Mouse (Mus musculus): ENCODE data around the gene Plppr3.
A peak's percentile ranks its signal among the peaks of the same experiment; 100 is the strongest.

The Plppr3 gene

DNA sequence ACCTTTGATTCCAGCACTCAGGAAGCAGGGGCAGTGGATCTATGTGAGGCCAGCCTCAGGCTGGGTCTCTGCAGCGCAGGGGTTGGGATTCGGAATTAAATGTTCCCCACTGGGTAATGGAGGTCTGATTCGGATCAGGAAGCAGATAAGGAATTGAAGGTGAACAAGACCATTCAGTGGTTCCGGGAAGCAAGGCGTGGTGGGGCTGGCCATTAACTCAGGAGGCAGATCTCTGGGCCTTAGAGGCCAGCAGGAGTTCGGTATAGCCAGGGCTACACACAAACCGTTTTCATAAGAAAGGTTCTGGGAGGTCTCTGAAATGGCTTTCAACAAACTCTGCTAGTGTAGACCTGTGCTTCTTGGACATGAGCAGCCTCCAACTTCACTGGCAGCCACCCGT lies 21.6 kb downstream of the Plppr3 start:
- no peak for DNase-seq (ENCODE audit: low read depth, low spot score)

DNA sequence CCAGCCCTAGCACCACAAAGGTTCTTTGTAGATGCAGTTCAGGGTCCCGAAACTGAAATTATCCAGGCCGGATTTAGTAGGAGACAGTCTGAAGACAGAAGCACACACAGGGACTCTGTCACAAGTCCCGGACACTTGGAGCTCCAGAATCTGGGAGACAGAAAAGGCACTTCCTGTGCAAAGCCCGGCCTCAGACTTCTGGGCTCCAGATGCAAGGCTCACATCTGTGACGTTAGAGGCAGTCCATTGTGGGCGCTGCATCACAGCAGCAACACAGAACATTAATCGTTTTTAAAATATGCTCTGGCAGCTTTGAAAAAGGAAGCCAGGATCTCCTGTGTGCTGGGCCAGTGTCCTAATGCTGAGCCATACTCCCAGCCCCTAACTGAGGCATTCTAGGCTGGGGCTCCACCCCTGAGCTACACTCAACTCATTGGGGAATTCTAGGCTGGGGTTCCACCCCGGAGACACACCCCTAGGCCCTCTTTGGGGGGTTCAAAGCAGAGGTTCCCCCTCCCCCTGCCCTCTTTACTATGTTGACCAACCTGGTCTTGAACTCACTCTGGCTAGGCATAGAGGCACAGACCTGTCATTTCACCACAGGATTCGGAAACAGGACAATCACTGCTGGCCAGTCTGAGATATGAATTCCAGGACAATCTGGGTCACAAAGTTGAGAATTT lies 22.2 kb downstream of the Plppr3 start:
- no peak for DNase-seq (ENCODE audit: low read depth, low spot score)

DNA sequence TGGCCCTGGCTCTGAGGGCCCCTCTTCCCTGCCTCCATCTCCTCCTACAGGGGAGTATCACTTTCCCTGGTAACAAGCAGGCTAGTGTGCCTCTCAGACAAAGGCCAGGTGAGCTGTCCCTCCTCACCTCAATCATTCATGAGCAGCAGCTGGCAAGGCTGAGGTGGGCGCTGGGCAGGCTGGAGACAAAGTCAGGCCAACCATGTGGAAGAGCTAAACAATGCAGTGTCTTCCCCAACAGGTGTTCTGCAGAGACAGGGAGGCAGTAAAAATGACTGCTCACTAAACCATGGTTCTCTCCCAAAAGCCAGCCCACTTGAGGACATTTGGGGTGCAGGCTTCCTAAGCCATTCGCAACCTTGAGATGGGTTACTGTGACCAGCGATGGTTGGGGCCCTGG lies 22.8 kb downstream of the Plppr3 start:
- DNase-seq (ENCODE audit: low read depth, low spot score): no peak

DNA sequence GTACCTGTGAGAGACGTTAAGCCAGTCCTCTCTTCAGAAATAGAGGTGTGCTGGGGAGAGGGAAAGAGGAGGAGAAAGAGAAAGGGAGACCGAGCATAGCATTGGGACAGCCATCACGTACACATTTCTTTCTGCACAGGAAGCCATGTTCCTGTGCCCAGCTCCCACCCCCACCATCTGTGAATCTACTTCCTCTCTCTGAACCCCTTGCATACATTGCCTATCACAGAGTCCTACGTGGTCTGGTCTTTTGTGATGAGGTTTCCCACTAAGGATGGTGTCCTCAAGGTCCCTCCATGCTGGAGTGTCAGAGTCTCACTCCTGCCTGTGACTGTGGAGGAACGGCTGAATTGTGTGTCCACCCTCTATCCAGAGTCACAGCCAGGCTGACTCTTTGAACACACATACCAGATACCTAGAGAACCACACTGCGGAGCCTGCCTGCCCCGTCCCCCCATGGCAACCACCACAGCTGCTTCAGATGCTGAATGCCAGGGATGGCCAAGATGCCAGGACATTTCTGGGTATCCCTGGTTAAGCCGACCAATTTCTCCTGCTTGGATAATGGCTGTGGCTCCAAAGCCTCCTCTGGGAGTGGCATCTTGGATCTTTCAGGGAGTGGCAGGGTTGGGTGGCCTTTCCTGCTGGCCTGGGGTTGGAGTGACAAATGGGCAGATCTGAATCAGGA lies 24.3 kb downstream of the Plppr3 start:
- DNase-seq (ENCODE audit: low read depth, low spot score): no peak

DNA sequence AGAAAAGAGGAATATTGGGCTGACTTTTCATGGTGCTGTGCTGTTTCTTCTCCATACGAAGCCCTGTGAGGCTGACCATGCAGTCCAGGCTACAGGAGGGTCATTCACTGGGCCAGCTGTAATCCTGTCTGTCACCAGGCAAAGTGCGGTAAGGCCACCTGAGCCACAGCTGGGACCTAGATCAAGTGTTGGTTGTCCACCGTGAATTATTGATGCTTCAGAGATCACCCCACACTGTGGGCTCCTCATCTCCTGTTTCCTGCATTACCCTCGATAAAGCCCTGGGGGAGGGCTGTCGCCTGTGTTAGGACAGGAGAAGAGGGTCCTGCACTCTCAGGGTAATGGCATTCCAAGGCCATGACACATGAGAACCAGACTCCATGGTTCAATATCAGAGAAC lies 27.9 kb downstream of the Plppr3 start:
- no peak for DNase-seq (ENCODE audit: low read depth, low spot score)

DNA sequence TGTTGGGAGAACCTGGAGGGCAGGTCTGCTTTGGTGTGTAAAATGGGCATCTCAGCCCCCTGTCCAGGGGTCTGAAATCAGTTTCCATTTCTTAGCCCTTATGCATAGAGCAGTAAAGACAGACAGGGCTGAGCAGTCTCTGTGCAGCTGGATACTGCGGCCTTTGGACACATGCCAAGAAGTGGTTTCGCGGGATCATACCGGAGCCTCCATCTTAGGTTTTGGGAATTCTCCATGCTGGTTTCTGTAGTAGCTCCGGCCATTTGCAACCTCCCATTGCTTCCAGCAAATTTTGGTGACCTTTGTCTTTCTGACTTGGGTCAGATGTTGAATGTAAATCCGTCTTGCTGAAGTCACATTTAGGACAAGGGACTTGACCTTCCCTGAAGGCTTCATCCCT lies 31.0 kb downstream of the Plppr3 start:
- no peak for DNase-seq (ENCODE audit: low read depth, low spot score)

- no peak for DNase-seq (ENCODE audit: low read depth, low spot score)
These were observed 32.1 kb downstream of the Plppr3 start for GRCm38 (mm10) chr10:79842322-79842721.

- DNase-seq (ENCODE audit: low read depth, low spot score): peak; percentile 64
These were observed 33.5 kb downstream of the Plppr3 start for GRCm38 (mm10) chr10:79840644-79841551.

- no peak for DNase-seq (ENCODE audit: low read depth, low spot score)
These were observed 34.3 kb downstream of the Plppr3 start for GRCm38 (mm10) chr10:79840091-79840490.

DNA sequence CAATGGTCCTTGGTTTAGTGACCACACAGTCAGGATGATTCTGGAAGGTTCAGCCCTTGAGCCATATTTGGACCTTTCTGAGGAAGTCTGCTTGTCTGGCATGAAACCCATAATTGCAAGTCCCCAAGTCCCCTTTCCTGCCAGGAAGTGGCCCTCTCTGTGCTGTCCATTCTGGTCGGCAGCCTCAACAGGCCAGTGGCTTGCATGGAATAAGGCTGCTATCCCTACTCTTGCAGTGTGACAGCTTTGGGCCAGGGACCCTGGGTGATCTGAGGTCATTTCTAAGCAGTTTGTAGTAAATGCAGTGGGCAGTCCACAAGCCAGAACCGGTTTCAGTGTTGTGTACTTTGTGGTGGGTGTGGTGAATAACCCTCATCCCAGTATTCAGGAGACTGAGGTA lies 36.3 kb downstream of the Plppr3 start:
- DNase-seq (ENCODE audit: low read depth, low spot score): no peak

DNA sequence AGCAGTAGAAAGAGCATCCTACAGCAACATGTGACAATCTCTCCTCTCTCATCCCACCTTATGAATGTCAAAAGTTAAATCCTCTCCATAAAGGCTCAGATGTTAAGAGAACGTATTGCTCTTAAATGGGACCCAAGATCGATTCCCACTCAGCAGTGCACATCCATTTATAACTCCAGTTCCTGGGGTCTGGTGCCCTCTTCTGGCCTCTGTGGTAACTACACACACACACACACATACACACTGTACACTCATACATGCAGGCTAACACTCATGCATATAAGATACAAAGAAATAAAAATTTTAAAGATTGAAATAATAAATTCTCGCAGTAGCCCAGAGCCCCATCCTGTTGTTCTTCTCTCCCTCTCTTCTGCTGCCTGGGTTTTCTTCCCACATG lies 37.5 kb downstream of the Plppr3 start:
- DNase-seq (ENCODE audit: low read depth, low spot score): no peak

- no peak for DNase-seq (ENCODE audit: low read depth, low spot score)
These were observed 39.5 kb downstream of the Plppr3 start for GRCm38 (mm10) chr10:79834769-79835398.

DNA sequence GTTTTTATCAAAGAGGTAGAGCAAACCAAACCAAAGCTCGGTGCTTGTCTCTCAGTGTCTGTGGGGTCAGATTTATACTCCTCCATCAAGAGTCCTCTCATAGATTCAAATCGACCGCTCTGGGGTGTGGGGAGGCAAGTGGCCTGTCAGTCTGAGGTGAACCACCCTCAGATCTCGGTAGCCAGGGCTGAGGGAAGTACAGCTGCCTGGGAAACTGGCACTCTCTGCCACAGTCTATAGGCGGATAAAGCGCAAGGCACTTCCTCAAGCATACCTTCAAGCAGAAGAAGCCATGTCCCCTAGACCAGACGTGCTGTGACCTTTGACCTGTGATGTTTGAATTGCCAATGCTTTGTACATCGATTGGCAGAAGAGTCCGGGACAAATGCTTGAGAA lies 41.6 kb downstream of the Plppr3 start:
- no peak for DNase-seq (ENCODE audit: low read depth, low spot score)

DNA sequence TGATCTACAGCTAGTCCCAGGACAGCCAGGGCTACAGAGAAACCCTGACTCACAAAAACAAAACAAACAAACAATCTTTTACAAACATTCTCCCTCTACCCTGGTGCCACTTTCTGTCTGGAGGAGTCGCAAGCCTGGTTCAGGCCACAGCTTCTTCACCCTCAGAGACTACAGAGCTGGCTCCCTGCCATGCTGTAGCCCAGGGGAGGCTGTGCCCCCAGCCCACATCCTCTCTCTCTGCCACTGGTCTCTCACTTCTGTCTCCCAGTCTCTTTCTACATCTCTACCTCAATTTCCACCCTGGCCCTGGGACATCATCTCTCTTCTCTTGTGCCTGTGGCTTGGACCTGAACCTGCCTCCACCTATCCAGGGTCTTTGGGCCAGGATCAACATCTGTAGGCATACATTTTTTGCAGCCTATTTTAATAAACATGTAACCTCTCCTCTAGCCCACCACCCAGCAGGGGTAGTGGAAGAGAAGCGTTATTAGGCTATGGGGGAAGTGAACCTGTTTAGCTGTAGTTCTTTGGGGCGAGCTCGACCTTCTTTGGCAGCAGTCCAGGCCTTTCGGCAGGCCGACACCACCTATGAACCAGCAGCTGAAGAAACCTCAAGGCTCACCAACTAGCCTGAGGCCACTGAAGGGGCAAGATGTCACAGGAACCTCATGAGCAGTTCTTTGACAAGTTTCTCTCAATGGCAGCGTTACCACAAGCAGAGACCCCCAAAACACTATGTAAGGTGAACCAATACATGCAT lies 42.2 kb downstream of the Plppr3 start:
- no peak for DNase-seq (ENCODE audit: low read depth, low spot score)

- DNase-seq (ENCODE audit: low read depth, low spot score): no peak
These were observed 42.9 kb downstream of the Plppr3 start for GRCm38 (mm10) chr10:79831583-79831982.

DNA sequence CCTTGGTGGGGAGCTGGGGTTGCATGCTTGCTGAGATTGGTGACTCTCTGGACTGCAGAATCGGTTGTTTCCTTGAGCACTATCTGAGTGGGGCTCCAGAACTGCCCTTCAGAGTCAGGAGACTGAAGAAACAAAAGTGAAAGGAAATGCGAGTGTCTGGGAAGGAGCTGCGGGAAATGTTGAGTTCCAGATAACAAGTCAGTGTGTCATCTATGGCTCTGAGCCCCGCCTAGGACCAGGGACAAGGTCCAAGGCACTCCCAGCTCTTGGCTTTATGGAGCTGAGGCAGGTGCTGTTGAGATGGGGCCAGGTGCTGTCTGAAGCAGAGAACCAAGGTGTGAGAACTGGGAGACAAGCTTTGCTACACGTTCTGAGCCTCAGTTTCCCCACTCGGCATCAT lies 50.0 kb downstream of the Plppr3 start:
- no peak for DNase-seq (ENCODE audit: low read depth, low spot score)

- DNase-seq (ENCODE audit: low read depth, low spot score): no peak
These were observed 51.4 kb downstream of the Plppr3 start for GRCm38 (mm10) chr10:79823011-79823410.

- DNase-seq (ENCODE audit: low read depth, low spot score): no peak
These were observed 52.1 kb downstream of the Plppr3 start for GRCm38 (mm10) chr10:79822372-79822771.

DNA sequence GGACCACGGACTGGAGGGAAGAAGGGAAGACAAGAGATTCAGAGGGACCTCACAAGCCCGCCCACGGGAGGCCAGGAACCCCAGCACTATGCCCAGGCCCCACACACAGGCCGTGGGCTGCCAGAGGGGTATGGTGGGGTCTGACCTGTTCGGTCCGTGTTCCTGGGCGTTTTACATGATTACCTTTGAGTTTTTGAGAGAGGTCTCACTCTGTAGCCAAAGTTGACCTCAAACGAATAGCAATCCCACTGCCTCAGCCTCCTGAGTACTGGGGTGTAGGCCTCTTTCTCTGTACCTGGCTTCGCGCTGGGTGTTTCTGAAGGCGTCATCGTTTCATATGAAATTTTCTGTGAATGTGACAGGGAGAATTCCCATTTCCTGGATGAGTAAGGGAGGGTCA lies 52.7 kb downstream of the Plppr3 start:
- DNase-seq (ENCODE audit: low read depth, low spot score): no peak

- DNase-seq (ENCODE audit: low read depth, low spot score): no peak
These were observed 53.7 kb downstream of the Plppr3 start, which contains the start of gene Misp for GRCm38 (mm10) chr10:79820782-79821181. Misp (plus strand) TSS chr10:79820989.

GRCm38 (mm10) chr10:79820277-79820676 lies 54.2 kb downstream of the Plppr3 start:
- DNase-seq (ENCODE audit: low read depth, low spot score): no peak

Measured in WW6 (cell line).